Mouse (Mus musculus): Measurements from ENCODE around the gene Prl8a8. TPM values are rescaled to one million over a fixed set of nuclear protein-coding genes. Genes with fewer than 3 reads are reported as not detected.

Prl8a8 gene
- not detected for total RNA-seq (2022)

- DNase-seq = no peak
These were observed at the start of gene Prl8a8 for GRCm38 (mm10) chr13:27513117-27513516. TSS of gene Prl8a8 (minus strand) at chr13:27513217.

DNA sequence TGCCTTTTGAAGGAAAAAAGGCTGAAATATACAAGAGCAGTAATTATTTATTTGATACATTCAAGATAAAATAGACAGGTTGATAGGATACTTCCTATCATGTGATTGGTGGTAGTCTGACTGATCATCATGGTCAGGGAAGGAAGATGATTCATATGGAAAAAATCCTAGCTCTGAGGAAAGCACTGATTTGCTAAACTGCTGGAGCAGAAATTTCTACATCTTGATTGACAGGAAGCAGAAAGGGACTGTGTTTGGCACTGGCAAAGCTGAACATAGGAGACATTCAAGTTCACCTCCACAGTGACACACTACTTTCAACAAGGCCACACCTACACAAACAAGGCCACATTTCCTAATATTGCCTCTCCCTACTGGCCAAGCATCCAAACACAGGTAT is 40.3 kb upstream of the Prl8a8 start:
- no peak for DNase-seq

- DNase-seq = no peak
These were observed 10.1 kb upstream of the Prl8a8 start for GRCm38 (mm10) chr13:27523156-27523555.

- no peak for DNase-seq
These were observed 5.4 kb downstream of the Prl8a8 start for GRCm38 (mm10) chr13:27507645-27508044.

Other genes with a start within 250 kb of the Prl8a8 start
- not detected for gene Prl6a1, start 200.6 kb downstream of the Prl8a8 start, total RNA-seq (2022)
- 1 to 10 TPM in 3 of 4 experiments, under 1 TPM in 1; 0.37 to 5.2 (median 3.1) TPM for gene Prl8a2, start 167.5 kb downstream of the Prl8a8 start, total RNA-seq (2022)
- not detected for gene Prl2b1, start 122.4 kb downstream of the Prl8a8 start, total RNA-seq (2022)
- not detected for gene Prl8a6, start 74.5 kb downstream of the Prl8a8 start, total RNA-seq (2022)
- not detected for gene Prl8a9, start 51.4 kb upstream of the Prl8a8 start, total RNA-seq (2022)
- not detected for gene Prl8a1, start 69.0 kb upstream of the Prl8a8 start, total RNA-seq (2022)
- gene Prl7b1, start 97.4 kb upstream of the Prl8a8 start, total RNA-seq (2022) = not detected
- not detected for gene Prl7a1, start 129.3 kb upstream of the Prl8a8 start, total RNA-seq (2022)
- not detected for gene Prl7a2, start 154.8 kb upstream of the Prl8a8 start, total RNA-seq (2022)
- gene Prl7d1, start 203.5 kb upstream of the Prl8a8 start, total RNA-seq (2022) = not detected